Mouse (Mus musculus): ENCODE measurements around the gene Bfar.
"Not testable (repeated sequence)": the region's sequence is repeated elsewhere in the genome, so short reads cannot be mapped to it uniquely, and the experiment has no call there.

Gene Bfar

DNA sequence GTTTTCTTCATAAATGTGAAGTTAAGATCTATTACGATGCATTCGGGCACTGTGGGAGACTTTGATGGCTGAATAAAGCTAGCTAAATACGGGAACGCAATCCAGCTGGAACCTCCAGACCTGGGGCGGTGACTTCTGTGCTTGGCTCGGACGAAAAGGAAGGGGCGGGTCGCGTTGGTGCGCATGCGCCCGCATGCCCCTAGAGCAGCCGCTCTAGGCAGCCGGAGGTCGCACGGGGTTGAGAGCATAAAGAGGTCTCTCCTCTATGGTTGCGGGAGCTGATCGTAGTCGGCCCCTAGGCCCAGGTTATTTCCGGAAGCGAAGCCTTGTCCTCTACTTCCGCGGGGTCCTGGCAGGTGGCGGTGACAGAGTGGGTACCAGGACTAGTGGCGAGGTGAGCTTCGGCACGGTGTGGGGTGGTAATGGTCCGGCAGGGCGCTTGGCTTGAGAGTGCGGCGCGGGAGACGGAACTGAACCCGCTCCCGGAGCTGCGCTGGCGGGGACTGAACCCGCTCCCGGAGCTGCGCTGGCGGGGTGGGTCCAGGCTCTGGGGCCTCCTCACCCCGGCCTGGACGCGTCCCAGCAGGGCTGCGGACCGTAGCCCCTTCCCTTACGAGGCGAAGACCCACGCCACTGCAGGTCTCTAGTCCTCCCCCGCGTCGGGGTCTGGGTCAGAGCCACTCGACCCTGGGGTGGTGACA is at the start of gene Bfar, which contains the start of gene 3110001I22Rik:
TSS of gene Bfar (plus strand) at position 174 of the 701 bp plus-strand sequence.
TSS of gene 3110001I22Rik (plus strand) at position 245 of the 701 bp plus-strand sequence.
- DNase-seq (ENCODE audit: low spot score in 2 of 2) = peak; percentile 87

DNA sequence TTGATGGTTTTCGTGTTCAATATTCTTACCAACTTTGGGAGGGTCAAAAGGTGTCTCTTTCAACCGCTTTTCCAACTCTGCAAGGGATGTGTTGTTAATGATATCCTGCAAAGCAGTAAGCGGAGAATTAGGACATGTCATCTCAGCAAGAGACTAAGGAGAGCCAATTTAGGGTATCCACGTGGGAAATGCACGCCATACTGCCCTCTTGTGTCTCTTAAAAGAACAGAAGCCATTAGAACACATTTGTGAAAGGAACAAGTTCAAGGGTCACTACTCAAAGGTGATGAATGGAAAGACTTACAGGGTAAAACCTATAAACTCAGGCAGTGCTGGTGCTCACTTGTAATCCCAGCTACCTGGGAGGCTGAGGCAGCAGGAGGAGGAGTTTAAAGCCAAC is 43.3 kb upstream of the Bfar start:
- no peak for DNase-seq (ENCODE audit: low spot score in 2 of 2)

DNA sequence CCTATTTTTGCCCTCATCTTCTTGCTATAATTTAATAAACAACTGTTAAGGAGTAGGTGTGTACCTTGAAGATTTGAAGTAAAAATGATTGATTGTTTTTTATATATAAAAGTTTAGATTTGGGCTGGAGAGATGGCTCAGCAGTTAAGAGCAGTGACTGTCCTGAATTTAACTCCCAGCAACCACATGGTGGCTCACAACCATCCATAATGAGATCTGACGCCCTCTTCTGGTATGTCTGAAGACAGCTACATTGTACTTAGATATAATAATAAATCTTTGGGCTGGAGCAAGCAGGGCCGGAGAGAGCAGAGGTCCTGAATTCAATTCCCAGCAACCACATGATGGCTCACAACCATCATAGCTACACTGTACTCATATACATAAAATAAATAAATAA is 33.5 kb upstream of the Bfar start:
- DNase-seq (ENCODE audit: low spot score in 2 of 2) = not testable (repeated sequence)

DNA sequence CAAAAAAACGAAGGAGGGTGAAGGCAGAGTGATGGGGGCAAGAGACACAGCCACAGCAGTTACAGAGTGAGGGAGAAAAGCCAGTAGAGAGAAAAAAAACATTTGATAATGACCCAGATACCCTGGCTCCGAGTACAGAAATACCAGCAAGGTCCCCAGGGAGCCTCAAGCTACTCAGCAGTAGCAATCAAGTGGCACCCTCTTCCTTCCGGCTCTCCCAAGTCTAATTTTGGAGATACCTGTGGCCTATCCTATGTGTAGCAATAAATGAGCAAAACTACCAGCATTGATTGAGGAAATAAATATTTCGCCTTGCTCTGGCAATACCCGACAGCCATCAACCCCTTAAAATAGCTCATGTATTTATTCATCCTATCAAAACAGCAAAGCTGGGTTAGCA is 32.1 kb upstream of the Bfar start:
- no peak for DNase-seq (ENCODE audit: low spot score in 2 of 2)

DNA sequence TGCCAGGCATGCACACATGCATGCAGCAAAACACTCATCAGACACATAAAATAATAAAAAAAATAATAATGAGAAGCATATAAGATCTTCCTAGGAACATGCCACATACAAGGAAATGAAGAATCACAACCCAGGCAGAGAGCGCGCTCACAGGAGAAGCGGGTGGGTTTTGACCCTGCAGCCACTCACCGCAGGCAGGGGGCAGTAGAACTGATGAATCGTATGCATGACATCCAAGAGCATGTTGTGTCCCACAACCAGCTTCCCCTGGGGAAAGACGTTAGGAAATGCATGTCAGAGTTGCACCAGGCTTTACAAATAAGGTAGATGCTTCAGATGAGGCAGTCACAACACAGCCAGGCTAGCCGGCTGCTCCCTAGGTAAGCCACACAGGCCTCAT is 31.6 kb upstream of the Bfar start:
- DNase-seq (ENCODE audit: low spot score in 2 of 2) = no peak

DNA sequence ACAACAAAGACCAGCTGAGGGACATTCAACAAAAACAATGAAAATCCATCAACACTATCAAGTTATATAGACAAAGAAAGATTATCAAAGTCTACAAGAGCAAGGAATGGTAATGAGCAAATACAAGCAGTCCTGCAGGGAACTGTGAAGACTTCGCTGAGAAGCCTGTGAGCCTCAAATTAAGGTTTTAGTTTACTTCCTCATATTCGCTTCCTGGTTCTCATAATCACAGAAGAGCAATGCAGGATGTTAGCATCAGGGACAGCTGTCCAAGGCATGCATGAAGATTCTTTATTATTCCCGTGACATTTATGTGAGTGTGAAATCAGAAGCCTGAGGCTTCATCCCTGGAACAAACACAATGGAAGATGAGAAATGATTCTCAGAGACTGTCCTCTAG is 27.2 kb upstream of the Bfar start:
- DNase-seq (ENCODE audit: low spot score in 2 of 2) = no peak

DNA sequence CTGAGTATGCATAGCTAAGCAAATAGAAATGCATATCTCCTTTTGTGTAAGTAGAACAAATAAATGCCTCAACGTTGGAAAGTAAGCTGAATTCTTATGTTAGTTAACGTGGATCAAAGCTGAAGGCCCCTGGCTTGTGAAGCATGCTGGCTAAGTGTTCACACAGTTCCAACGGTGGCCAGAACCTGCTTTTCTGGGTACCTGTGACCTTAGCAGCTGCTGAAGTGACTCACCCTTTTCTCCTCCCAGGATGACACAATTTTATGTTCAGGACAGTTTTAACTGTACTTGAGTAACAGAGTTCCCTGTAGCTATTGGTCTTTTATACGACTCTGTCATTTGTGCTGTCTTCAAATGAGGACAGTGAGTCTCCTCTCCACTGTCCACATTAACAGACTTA is 25.7 kb upstream of the Bfar start:
- DNase-seq (ENCODE audit: low spot score in 2 of 2) = no peak

DNA sequence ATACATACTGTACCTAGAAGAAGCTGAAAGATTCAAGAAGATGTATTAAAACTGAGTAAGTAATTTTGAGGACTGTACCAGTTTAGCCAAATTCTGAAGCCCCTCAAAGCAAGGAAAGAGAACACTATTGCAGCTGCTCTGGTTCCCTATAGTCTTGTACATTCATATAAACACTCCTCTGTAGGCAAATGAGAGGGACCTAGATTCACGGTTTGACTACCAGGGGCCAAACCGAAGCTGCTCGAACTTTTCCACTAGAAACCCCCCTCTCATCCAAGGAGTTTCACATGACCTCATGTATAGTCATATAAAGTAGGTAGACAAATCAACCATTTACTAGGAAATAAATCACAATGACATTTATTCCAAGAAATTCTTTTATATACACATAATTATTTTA is 12.8 kb upstream of the Bfar start:
- DNase-seq (ENCODE audit: low spot score in 2 of 2) = no peak

DNA sequence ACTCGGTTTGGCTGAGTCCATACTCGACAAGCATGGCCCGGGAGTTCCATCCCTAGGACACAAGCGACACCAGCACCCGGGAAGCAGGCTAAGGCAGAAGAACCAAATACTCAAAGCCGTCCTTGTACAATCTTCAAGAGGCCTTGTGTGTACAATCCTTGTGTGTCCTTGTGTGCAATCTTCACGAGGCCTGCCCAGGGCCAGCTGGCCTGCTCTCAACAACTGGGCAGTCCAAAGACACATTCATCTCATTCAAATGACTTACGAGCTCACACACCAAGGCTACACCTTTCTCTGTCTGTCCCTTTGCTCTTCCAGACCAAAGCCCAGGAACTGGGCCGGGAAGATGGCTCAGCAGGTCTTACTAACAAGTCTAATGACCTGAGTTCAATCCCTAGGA is 10.9 kb upstream of the Bfar start:
- DNase-seq (ENCODE audit: low spot score in 2 of 2) = no peak

DNA sequence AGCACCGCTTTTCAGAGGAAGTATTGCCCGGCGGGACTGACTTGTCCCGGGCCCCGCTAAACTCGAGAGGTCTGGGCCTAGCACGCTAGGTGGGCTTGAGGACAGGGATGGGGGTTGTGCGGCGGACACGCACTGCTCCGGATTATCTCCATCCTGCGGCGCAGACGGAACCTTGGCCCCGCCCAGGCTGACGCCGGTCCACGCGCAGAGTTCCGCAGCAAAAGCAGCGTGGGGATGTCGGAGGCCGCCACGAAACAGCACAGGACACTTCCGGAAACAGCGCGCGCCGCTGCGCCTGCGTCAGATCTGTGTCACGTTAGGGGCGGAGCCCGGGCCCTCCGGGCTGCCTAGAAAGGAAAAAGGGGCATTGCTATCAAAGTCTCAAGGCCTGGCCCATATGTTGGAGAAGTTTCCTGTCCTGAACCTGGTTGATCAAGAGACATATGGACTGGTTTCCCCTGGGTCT is 3.7 kb upstream of the Bfar start, which contains the start of gene Parn:
TSS of gene Parn (minus strand) at position 293 of the 466 bp plus-strand sequence.
- peak; percentile 94 to 97 for DNase-seq (ENCODE audit: low spot score in 2 of 2)

DNA sequence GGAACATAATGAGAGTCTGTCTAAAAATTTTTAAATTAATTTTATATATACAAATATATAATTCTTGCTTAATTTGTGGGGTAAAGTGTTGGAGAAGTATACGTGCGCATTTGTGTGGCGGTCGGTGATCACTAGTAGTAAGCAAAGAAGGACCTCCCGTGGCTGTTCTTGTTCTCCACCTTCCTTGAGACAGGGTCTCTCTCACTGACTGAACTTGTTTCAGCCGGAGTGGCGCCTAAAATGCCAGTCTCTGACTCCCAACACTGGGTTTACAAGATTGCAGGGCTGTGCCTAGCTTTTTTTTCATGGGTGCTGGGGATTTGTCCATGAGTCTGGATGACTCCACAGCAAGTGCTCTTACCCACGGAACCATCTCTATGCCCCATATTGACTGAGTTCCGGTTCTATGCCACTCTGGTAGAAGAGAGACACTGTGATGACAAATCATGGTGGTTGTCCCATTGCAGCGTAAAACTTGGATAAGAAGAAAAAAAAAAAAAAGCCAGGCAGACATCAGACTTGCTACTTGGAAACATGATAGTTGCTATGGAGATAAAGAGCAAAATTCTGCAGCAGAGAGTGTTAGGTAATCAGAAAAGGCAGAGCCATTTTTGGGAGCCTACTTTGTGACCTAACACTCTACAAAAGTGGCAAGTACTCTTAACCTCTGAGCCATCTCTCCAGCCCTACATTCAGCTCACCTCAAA is 3.1 kb upstream of the Bfar start:
- DNase-seq (ENCODE audit: low spot score in 2 of 2) = no peak

DNA sequence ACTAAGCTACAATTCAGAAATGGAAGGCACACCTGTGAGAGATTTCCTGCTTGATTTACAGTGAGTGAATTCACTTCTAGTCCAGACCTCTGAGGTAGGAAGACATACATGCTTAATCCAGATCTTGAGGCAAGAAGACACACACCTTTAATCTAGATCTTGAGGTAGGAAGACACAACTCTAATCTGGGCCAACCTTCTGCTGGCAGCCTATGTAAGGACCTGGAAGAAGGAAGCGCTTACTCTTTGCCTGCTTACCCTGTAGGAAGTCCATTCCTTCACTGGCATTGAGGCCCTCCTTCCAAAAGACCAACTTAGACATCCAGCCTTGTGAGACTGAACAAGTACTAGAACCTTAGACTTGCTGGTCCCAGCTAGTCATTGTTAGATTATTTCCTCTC is 2.4 kb upstream of the Bfar start:
- no peak for DNase-seq (ENCODE audit: low spot score in 2 of 2)

DNA sequence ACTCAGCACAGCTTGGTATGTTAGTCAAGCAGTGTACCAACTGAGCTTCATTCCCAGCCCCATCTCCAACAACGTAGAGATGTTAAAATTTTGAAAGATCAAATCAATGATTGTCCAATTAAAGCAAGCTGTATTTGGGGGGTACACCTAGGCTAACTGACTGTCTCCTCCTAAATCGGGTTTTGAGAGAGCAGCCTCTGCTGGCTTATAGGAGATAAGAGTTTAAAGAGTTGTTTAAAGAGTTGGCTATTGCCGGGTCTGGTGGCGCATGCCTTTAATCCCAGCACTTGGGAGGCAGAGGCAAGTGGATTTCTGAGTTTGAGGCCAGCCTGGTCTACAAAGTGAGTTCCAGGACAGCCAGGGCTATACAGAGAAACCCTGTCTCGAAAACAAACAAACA is 762 bp upstream of the Bfar start:
- DNase-seq (ENCODE audit: low spot score in 2 of 2) = not testable (repeated sequence)

DNA sequence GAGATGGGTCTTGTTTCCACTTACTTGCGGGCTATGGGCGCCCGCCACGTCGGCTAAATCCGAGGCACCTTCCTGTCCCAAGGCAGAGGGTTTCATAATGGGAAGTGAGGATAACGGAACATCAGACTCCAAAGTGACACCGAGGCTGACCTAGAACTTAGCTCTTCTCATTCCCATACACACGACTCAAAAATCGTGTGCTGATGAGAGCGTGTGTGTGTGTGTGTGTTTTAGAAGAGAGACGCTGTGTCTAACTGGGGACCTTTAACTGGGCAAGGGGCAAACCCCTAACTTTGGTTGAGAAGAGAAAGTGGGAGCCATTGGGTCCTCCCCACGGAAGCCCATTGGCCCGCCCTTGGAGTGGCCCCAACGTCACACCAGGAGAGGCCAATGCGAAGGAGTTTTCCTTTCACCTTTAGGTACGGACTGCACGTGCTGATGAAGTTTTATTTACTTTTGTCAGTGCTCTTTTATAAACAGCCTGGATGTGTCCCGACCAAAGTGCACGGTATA is 784 bp downstream of the Bfar start:
- peak; percentile 10 to 23 for DNase-seq (ENCODE audit: low spot score in 2 of 2)

DNA sequence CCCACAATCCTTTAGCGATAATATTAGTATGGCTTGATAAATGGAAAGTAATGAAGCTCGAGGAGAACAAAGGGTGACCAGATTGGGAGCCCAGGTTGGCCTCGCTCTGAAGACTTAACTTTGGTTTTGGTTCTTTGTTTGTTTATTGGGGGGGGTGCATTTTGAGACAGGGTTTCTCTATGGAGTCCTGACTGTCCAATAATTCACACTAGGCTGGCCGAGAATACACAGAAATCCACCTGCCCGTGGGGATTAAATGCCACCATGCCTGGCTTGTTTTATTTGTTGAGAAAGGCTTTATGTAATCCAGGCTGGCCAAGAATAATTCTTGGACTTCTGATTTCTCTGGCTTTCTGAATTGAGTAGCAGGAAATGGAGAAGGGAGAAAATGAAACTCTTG is 1.5 kb downstream of the Bfar start:
- DNase-seq (ENCODE audit: low spot score in 2 of 2) = no peak

DNA sequence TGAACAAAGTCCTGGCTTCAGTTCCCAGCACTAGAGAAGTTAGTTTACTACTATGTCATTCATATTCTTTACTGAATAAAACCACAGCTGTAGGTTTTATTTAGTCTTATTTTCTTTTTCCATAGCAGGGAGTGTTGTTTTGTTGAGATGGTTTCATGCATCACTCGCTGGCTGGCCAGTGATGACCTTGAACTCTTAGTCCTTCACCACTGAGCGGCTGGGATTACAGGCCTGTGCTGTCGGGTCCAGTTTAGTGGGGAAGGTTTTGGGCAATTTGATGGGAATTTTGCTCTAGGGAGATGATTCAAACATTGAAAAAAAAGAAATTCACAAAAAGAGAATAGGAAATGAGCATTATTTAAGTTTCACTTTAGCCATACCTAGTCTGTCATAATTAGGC is 2.9 kb downstream of the Bfar start:
- no peak for DNase-seq (ENCODE audit: low spot score in 2 of 2)

DNA sequence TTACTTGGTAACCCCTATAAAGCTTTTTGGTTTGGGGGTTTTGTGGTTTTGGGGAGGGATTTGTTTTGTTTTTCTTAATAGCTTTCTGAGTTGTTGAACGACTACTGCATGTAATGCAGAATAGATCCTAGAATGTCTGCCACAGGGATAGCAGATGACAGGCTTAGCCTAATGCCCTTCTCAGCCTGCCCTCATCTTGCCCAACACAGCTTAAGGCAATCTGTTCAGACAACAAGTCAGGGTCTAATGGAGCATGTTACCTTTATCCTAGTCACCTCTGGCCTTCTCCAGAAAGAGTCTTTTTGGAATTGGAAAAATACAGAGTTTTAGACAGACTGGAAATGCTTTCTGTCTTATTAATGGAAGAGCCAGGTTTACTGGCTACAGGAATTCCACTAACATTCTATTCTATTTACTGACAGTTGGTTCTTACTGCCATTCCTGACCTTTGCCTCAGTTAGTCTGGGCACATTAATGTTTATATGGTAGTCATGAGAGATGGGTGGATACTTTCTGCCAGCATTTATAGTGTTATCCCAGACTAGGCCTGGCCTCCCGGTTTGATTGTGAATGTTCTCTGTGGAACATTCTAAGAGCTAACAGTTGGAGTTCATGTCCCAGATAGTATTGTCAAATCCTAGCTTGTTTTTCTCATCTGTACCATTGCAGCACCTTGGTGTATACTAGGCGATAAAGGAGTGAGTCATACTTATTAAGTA is 7.1 kb downstream of the Bfar start:
- no peak for DNase-seq (ENCODE audit: low spot score in 2 of 2)

DNA sequence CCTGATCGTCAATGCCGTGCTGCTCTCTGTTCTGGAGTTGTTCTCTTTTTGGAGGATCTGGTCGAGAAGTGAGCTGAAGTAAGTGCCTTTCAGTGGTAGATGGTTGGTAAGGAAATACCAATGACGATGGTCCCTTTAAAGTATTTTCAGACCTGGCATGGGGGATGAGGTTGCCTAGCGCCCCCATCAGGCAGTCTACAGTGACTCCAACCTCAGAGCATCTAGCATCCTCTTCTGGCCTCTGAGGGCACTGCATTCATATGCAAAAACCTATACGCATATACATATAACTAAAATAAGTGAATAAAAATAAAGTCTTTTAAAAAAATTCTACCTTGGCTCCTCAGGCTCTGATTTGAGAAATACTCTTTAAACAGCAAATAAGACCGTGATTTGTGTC is 27.3 kb downstream of the Bfar start:
- no peak for DNase-seq (ENCODE audit: low spot score in 2 of 2)

DNA sequence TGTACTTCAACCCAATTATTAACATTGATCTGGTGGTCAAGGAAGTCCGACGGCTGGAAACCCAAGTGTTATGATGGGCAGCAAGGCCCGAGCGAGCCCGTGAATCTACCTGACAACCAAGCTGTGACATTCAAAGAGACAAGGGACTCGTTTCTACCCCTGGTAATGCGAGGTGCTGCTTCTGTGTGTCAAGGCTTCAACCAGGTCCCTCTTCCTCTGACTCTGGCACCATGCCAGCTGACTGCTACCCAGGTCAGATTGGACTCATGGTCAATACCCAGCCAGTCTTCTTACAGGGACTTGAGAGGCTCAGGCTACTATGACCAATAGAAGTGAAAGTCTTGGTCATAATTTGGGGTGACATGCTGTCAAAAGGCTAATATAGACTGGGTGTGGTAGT is 30.5 kb downstream of the Bfar start:
- no peak for DNase-seq (ENCODE audit: low spot score in 2 of 2)

DNA sequence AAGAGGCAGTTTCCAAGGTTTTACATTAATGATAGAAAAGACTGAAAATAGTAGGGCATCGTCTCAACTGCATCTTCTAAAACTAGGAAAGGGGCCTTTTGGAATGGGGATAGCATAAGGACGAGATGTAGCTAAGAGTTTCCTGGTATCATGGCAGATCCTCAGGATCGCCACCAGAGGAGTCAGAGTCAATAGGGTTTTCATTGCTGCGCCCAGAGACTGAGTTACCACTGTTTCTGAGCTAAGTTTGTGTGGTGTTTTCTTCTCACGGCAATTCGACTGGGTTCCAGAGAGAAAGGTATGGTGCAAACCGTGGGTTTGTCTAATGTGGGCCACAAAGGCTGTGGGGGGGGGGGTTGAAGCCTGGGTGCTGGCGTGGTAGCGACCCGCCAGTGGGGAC is 33.0 kb downstream of the Bfar start:
- DNase-seq (ENCODE audit: low spot score in 2 of 2) = no peak

DNA sequence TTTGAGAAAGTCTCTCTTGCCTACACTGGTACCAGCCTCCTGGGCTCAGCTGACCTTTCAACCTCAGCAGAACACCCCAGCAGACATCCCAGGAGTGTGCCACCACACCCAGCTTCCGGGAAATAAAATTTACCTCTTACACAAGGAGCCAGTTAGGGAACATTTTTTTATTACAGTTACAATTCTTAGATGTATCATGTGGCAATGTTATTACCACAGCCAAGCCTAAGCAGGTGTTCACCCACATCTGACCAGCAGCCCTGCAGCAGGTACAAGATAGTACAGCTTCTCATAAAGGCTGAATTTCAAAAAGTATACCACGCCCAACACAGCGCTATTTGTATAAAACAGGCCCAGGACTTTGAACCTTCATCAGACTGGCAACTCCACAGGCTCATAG is 43.3 kb downstream of the Bfar start:
- DNase-seq (ENCODE audit: low spot score in 2 of 2) = no peak

DNA sequence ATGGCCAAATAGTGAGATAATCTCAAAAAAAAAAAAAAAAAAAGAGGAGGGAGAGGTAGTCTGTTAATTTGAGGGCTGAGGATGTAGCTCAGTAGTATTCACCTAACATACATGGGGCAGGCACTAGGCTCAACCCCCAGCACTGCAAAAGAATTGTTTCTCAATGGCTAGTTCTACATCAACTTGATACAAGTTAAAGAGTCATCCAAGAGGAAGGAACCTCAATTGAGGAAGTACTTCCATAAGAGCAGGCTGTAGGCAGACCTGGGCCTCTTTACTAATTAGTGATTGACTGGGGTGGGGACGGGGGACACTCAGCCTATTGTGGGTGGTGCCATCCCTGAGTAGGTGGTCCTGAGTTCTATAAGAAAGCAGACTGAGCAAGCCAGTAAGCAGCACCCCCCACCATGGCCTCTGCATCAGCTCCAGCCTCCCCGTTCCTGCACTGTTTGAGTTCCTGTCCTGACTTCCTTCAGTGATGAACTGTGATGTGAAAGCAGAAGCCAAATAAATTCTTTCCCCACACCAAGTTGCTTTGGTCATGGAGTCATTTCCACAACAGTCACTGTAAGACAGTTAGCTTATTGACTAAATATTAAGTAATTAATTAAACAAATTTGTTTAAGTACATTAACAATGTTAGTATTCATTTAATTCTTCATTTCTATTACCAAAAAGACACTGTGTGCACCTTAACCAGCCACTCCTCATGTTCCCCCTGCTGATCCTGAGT is 45.3 kb downstream of the Bfar start:
- no peak for DNase-seq (ENCODE audit: low spot score in 2 of 2)

Data from frontal cortex, postnatal 36 days (tissue).